Mouse (Mus musculus): ENCODE results near the gene Snx29. TPM values are rescaled to one million over a fixed set of nuclear protein-coding genes. Genes with fewer than 3 reads are reported as not detected.
A peak's percentile ranks its signal among the peaks of the same experiment; 100 is the strongest.

Snx29 gene
- total RNA-seq, 2 experiments from 2014 or later = 4.7 to 6.2 TPM

DNA sequence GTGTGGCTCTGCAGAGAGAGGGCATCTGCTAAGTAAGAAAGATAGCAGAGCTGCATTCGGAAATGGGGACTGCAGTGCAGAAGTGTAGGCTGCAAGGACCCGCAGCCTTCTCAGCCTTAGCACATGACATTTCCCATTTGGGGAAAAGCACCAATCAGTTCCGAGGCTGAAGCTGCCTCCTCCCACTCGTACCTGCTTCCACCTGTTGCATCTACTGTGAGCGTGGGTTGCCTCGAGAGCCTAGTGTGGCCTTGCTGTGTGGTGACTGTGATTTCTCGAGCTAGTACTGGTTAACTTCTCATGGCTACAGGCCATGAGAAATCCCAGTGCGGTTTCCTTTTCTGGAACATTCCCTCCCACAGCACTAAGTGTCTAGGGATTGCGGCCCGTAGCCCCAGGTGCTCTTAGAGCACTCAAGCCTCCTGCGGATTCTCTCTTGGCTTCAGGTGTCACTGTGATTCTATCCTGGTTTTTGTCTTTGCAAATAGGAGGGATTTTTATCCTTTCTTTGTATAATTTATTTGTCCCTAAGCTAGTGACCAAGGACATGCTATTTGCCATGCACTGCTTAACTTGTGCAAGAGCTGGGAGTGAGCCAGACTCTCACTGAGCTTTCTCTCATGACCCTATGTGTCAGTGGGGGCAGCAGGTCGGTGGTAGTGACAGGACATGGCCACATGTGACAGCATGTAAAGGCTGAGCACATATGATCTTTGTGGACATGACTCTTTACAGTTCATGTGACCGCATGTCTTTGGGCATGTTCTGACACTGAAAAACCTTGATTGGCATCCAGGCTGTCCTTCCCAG, 342.4 kb downstream of the Snx29 start:
- ATAC-seq (ENCODE audit: poor library complexity, severe bottlenecking) = no peak

DNA sequence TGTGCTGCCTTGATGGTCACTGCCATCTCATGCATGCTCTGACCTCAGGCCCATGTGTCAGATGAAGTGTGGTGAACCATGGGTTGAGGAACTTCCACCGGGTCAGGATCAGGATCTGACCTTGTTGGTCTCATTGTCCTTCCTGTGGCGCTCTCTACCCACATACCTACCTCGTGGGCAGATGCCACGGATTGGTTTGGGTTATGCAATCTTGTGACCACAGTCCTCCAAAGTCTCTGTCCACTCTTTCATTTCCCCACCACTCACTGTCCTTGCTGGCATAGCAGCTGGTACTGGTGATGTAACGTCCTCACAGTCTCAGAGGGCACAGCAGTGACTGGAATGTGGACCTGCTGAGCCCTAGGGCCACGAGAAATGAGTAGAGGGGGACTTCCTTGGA, 343.2 kb downstream of the Snx29 start:
- peak; percentile 89 for ATAC-seq (ENCODE audit: poor library complexity, severe bottlenecking)

GRCm38 (mm10) chr16:11668375-11668774, 345.7 kb downstream of the Snx29 start:
- ATAC-seq (ENCODE audit: poor library complexity, severe bottlenecking) = no peak

GRCm38 (mm10) chr16:11668878-11669277, 346.2 kb downstream of the Snx29 start:
- no peak for ATAC-seq (ENCODE audit: poor library complexity, severe bottlenecking)

GRCm38 (mm10) chr16:11670251-11670970, 347.7 kb downstream of the Snx29 start:
- ATAC-seq (ENCODE audit: poor library complexity, severe bottlenecking) = no peak

- no peak for ATAC-seq (ENCODE audit: poor library complexity, severe bottlenecking)
Observed at GRCm38 (mm10) chr16:11670971-11671310, 348.2 kb downstream of the Snx29 start.

- ATAC-seq (ENCODE audit: poor library complexity, severe bottlenecking) = peak; percentile 98
Observed at GRCm38 (mm10) chr16:11676006-11676405, 353.3 kb downstream of the Snx29 start.

GRCm38 (mm10) chr16:11685264-11685663, 362.6 kb downstream of the Snx29 start:
- ATAC-seq (ENCODE audit: poor library complexity, severe bottlenecking) = peak; percentile 62

DNA sequence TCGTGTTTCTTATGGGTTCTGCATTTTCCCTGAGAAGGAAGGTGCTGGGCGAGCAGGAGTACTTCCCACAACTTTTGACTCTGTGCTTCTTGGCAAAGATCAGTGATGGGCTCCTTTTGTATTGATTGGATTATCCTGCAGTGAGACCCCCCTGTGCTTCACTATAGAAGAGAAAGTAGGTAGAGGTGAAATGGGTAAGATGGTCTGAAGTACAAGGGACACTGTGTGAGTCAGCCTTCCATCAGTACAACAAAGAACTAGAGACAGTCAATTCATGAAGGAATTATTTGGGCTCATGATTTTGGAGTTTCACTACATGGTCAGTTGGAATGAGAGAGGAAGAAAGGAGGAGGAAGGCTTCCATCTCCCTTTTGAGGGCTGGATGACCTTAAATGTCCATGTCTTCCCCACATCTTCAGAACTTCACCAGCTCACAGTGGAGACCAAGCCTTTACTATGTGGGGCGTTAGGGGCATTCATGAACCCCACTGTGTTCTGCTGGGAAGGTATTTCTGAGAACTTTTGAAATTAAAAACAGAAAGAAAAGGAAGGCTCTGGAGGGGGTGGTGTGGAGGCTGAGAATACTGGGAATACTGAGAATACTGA, 363.1 kb downstream of the Snx29 start:
- peak; percentile 54 for ATAC-seq (ENCODE audit: poor library complexity, severe bottlenecking)

DNA sequence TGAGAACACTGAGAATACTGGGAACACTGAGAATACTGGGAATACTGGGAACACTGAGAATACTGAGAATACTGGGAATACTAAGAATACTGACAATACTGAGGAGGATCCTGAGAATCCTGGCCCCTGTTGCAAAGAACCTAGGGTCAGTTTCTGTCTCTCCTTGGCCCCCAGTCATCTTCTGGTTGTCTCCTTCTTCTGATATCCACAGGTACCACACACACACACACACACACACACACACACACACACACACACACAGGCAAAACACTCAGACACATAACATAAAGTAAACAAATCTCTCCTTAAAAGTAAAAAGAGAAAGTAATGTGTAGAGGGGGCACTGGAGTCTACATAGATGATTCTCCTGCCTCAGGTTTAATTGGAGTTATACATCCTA, 365.1 kb downstream of the Snx29 start:
- ATAC-seq (ENCODE audit: poor library complexity, severe bottlenecking) = peak; percentile 60

DNA sequence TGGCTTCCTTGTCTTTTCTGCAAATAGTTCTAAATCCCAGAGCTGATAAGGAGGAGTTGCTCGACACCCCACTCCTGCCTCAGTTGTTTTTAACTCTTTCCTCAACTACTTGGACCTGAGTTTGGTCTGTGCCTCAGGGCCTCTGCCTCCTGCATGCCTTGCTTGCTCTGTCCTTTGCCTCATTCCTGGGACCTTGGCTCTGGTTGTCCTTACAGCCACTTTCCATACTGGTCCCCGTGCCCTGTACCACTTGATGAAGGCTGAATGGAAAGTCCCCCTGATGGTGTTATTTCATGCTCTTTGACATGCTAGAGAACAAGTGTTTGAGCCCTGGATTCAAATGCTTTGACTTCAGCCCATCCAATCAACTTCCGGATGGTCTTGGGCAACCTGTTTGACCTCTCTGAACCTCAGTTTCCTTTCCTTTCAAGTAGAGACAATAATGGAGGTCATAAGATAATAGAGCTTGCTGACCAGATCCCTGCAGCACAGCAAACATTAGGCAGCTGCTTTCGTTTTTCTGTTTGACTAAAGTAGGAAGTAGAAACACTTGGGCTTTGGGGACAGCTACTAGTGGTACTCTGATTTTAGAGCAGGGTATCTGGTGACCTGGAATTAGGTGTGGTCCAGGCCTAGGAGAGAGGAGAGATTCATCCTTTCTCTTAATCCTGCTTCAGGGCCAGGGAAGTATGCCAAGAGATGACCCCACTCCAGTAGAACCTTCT, 365.7 kb downstream of the Snx29 start:
- peak; percentile 27 for ATAC-seq (ENCODE audit: poor library complexity, severe bottlenecking)

GRCm38 (mm10) chr16:11690097-11690496, 367.4 kb downstream of the Snx29 start:
- ATAC-seq (ENCODE audit: poor library complexity, severe bottlenecking) = no peak

- ATAC-seq (ENCODE audit: poor library complexity, severe bottlenecking) = no peak
Observed at GRCm38 (mm10) chr16:11690756-11691155, 368.0 kb downstream of the Snx29 start.

DNA sequence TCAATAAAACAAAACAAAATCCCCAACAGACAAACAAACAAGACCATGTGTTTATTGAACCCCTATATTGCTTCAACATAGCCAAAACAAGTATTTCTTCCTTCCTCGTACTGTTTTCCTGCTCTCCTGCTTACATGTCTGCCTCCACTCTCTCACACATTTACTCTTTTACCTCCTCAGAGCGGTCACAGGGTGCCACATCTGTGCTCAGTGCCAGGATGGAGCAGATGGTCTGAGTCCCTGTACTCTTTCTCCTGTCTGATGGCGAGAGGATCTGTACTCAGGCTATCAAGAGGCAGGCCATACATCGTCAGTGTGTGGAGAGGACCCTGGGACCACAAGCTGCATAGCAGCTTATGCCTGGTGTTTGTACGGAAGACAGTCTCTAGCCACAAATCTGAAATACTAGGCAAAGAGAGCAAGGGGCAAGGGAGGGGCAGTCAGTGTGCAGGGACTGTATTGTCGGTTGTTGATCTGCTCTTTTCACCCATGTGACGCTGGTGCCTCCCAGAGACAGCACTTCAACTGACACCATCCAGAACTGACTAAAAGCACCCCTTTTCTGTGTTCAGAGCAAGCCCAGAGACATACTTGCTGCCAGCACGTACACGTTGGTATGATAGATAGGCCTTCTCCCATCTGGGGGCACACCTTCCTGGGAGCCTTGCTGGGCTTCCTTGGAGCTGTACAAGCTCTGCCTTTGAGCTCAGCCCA, 368.9 kb downstream of the Snx29 start:
- ATAC-seq (ENCODE audit: poor library complexity, severe bottlenecking) = no peak

DNA sequence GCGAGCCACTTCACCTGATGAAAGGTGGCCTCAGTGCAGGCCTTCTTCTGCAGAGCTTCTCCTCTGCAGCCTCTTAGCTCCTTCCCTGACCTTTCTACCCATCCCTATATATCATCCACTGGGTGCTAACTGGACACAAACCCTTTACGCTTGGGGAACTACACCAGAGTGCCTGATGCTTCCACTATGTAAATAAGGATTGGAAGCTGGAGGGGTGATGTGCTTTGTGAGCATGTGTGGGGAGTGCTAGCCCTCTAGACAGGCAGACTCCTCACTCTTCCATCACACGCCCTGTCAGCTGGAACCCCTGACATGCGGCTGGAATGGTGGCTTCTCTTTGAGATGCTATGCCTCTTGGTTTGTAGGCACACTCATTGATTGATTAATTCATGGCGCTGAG, 370.0 kb downstream of the Snx29 start:
- no peak for ATAC-seq (ENCODE audit: poor library complexity, severe bottlenecking)

GRCm38 (mm10) chr16:11694386-11694785, 371.7 kb downstream of the Snx29 start:
- no peak for ATAC-seq (ENCODE audit: poor library complexity, severe bottlenecking)

DNA sequence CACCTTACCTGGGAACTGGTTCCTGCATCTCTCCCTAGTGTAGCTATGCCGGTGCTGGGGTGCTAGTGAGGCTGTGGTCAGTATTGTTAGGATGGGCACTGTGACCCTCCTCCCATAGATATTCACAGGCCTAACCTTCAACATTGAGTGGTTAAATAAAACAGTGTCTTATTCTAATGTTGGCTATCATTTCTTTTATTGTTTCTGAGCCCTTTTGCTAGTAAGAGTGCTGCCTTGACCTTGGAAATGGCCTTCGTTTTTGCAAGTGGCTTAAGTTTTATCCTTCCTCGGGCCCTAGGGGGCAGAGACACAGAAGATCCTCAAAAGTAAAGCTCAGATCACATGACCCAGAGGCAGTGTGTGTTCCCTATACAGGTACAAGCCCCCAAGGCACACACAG, 374.1 kb downstream of the Snx29 start:
- ATAC-seq (ENCODE audit: poor library complexity, severe bottlenecking) = no peak

DNA sequence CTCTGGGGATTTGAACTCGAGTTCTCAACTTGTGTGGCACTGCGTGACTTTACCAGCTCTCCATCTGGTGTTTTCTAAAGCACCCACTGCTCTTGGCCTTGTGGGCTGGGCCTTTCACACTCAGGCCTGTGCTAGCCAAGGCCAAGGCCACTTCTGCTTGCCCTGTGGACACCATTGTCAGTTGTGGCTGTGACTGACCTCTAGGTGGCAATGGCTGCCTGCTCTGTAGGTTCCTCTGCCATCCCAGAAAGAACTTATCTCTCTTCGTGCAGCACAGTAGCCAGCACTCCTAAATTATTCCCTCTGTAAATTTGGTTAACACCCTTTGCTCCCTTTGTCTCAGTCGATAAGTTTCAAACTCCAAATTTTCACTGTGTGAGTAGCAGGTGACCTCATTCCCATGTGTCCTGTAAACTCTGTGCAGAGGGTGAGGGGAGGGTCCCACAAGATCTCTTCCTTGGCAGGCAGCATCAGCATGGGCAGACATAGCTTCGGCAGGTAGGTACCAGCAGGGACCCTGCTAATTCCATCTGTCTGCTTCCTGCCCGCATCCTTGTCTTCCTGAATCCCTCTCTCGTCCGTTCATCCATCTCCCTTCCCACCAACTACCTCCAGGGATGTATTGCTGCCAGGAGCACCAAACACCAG, 375.1 kb downstream of the Snx29 start:
- 0 out of 2 replicates have a peak, but pooled peaks have one; percentile 45 for ATAC-seq (ENCODE audit: poor library complexity, severe bottlenecking)

- no peak for ATAC-seq (ENCODE audit: poor library complexity, severe bottlenecking)
Observed at GRCm38 (mm10) chr16:11701579-11701978, 378.9 kb downstream of the Snx29 start.

DNA sequence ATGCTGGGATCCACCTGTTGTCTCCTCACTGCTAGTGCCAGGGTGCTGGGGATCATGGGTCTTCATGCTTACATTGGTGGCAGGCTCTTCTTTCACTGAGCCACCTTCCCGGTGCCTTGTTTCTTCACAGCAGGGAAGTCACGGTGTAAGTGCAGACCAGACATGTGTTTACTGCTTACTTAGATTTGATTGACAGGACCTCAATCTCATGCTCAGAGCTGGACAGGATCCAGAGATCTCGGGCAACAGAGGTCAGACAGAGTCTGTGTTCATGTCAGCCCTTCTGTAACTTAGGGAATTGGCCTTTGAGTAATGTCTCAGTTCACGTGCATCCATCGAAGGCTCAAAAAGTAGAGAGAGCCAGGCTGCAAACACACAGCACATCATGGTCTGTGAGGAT, 381.4 kb downstream of the Snx29 start:
- ATAC-seq (ENCODE audit: poor library complexity, severe bottlenecking) = no peak

Measured in megakaryocyte, adult 5-6 weeks (primary cell).